Mouse (Mus musculus): ENCODE measurements around the gene Crtc1. TPM values are rescaled to one million over a fixed set of nuclear protein-coding genes. Genes with fewer than 3 reads are reported as not detected.

Gene Crtc1
- 25.8 and 29.6 TPM in 2 replicates for polyA plus RNA-seq (2012)

DNA sequence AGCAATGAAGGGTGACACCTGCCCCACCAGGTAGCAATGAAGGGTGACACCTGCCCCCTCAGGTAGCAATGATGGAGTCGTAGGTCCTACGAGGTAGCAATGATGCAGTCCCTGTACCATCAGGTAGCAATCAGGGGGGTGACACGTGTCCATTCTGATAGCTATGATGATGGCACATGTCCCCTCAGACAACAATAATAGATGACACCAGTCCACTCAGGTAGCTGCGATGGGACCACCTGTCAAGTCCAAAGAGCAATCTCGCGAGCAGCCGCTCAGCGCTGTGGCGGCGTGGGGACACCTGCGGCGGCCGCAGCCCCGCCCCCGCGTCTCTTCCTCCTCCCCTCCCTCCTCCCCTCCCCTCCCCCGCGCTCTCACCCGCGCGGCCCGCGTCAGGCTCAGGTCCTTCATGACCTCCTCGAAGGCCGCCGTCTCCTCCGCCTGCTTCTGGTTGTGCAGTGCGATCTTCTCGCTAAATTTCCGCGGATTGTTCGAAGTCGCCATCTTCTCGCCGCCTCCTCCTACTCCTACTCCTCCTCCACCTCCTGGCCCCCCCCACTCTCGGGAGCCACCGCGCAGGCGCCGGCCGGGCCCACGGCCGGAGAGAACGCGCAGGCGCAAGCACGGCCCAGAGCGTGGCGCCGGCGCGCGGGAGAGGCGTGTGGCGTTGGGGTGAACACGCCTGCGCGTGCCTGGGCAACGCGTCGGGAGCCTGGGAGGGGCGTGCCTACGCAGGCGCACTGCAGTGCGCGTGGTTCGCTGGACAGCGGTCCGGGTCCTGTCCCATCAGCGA, at the start of gene Crtc1:
Gene Crtc1, minus strand, starts transcription at position 525 of the 793 bp plus-strand sequence.
- TF ChIP-seq GATA1 (IDR thresholded peaks at IDR 0.05; ENCODE audit: low read length): no peak

DNA sequence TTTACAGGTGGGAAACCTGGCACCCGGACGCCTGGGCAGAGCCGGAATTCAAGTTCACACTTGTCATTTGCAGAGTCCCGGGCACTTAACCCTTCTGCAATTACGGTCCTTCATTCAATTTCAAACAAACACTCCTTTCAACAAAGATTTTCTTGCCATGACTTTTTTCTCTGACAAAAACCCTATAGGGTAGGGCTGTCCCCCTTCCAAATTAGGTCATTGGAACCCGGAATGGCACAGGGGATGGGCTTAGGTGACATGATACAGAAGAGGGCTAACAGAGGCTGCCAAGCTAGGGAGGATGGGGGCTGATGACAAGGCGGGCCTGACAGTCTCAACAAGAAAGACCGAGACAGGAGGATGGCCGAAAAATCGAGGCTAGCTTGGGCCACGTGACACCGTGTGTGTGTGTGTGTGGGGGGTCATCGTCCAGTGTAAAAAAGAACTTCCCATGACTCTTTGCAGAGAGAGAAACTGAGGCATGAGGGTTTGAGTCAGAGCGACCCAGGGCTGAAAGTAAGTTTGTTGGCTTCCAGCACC, 49.6 kb upstream of the Crtc1 start:
- no peak for TF ChIP-seq GATA1 (IDR thresholded peaks at IDR 0.05; ENCODE audit: low read length)

DNA sequence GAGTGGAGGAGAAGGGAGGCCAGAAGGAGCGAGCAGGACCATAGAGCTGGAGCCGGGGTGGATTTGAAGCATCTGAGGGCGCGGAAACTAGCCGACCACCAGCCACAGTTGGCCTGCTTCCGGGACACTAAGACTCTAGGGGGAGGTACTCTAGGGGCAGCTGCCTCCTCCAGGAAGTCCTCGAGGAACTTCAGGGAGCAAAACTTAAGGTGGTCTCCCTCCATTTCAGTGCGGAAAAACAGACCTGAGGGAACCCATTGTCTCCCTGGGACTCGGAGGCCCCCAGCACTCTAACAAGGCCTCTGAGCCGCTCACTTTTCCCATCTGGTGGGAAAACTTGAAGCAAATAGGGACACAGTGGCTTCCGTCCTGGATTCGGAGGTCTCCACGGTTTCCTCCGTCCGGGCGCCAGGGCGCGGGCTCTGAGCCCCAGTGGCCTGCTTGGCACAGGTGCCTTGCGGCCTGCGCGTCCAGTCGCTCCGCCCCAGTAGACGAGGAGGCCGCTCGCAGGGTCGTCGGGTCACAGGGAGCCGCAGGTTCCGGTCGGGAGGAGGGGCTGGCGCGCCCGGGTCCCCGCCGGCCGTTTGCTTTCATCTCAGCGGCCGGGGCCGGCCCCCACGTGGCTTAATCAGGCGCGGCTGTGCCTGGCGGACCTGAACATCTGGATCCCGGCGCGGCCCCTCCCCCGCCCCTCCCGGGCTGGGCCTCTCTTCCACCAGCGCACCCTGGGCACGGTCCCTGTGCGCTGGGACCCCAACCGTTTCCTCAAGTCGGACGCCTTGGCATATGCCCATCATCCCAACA, 48.8 kb upstream of the Crtc1 start:
- TF ChIP-seq GATA1 (IDR thresholded peaks at IDR 0.05; ENCODE audit: low read length): no peak

DNA sequence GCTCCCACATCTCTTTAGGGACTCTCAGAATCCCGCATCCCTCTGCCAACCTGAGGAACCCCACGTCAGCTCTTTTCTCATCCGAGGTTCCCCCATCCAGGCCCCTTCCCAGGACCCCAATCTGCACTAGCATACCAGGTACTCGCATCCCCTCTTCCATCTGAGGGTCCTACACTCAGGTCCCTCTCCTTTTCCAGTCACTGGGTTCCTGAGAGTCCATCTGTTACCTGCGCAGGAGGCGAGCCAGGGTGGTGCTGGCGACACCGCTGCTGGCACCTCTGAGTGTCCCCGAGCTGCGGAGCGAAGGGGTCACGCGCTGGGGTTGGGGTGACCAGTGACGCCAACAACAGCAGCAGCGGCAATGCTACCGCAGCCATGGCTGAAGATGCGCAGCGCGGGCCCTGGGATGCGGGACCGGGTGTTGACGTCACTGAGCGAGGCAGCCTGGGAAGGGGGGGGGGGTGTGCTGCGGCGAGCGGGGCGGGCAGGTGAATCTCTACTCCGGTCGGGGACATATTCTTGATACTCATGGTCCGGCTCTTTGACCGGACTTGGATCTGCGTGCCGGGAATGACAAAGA, 47.7 kb upstream of the Crtc1 start, which contains the start of gene Tmem59l:
Gene Tmem59l, minus strand, starts transcription at position 418 of the 580 bp plus-strand sequence.
- no peak for TF ChIP-seq GATA1 (IDR thresholded peaks at IDR 0.05; ENCODE audit: low read length)

DNA sequence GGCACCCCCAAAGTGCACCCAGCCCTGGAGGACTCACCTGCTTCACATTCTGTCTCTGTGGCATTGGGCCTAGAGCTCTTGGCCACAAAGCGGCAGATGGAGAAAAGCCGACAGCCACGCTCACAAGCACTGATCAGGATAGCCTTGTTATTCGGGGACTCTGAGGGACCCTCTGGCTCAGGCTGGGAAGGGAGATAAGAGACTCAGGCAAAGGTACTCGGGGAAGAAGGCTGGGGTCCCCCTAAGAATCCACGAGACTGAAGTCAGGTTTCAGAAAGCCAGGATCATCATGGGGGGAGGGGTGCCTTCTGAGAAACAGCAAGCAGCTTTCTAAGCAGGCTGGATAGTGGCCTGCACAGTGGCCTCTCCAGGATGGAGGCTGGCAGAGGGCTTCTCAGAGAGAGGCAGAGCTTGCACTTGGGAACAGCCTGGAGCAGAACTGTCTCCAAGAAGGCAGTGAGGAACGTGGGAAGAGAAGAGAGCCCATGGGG, 46.9 kb upstream of the Crtc1 start:
- TF ChIP-seq GATA1 (IDR thresholded peaks at IDR 0.05; ENCODE audit: low read length): no peak

DNA sequence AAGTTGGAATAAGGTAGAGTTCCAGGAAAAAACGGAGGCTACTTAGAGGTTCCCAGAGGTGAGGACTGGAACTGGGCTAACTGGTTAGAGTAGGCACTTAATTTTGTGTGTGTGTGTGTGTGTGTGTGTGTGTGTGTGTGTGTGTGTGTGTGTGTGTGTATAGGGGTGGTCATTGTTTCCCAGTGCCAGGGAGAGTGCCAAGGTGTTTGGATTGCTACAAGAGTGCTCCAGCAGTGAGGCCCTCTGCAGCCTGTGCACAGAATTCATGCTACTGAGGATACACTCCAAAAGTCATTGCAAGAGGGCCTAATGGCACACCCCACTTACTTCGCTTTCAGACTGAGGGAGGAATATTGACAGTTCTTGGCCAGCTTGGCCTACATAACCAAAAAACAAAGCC, 43.6 kb upstream of the Crtc1 start:
- no peak for TF ChIP-seq GATA1 (IDR thresholded peaks at IDR 0.05; ENCODE audit: low read length)

DNA sequence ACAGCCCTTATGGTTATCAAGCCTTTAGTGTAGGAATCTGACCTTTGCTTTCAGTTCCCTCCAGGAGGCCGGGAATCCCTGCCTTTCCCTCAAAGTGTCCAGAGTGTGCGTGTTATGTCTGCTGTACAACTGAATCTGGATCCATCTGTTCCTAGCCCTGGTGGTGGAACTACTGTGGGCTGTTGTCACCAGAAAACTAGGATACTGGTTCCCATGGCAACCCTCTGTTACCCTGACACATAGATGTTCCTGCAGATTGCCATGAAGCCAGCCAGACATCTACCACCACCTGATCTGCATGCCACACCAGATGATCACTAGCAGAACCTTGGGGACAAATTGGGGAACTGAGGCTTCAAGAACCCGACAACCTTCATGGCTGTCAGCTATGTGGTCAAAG, 42.5 kb upstream of the Crtc1 start:
- TF ChIP-seq GATA1 (IDR thresholded peaks at IDR 0.05; ENCODE audit: low read length): no peak

DNA sequence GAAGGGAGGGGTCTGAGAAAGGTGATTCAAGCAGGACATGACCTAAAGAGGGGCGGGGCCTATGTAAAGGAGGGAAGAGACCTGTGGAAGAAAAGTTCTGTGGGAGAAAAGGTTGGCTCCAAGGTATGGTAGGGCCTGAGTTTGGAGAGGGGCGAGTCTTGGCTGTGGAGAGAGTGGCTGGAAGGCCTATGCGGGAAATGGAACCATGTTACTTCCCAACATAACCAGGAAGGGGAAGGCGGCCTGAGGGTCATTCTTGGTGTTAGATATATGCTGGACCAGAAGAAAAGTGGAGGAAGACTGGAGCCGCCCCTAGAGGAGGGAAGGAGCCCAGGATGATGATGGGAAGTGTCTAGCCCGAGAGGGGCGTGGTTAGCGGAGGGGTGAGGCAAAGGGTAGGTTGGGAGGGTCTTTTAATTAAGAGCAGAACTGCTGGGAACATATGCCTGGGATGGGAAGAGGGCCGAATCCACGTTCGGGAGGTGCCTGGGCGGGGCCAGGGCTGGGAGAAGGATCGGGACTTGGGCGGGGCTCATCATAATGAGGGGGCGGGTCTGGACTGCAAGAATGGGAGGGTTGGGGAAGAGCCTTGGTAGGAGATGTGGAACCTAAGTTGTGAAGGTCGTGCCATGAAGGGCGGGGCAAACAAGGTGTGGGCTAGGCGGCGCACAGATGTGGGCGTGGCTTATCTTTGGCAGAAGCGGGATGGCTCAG, 38.0 kb upstream of the Crtc1 start:
- TF ChIP-seq GATA1 (IDR thresholded peaks at IDR 0.05; ENCODE audit: low read length): no peak

DNA sequence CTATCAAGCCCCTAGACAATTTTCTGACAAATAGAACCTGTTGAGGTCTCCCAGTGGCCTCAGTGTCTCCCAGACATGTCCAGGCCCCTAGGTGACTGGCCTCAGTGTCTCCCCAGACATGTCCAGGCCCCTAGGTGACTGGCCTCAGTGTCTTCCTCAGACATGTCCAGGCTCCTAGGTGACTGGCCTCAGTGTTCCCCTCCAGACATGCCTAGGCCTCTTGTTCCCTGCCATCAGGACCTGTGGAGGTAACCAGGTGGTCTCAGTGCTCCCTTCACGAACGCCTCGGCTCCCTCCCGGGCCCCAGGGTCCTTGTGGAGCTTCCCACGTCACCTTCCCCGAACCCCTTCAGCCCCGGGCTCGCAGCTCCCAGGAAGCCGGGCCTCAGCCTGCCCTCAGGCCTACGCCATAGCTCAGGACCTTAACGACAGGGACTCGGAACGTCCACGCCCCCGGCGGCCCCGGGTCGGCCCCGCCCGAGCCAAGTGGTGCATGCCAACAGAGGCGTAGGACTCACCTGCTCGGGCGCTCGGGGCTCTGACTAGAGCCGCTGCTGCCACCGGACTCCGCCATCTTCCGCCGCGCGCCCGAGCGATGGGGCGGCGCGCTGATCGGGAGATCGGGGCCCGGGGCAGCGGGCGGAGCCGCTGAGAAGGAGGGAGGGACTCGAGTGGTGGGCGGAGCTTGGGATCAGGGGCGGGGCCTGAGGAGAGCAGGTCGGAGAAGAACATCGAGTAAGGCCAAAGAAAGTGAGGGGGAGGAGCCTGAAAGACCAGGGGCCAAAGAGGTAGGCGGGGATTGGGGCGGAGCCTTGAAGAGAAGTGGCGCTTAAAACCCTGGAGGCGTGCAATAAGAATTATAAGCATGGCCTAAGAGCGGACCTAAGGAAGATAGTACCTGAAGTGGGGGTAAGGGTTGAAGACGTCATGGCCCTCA, 37.2 kb upstream of the Crtc1 start, which contains the start of gene Klhl26:
Gene Klhl26, minus strand, starts transcription at position 636 of the 936 bp plus-strand sequence.
- no peak for TF ChIP-seq GATA1 (IDR thresholded peaks at IDR 0.05; ENCODE audit: low read length)

DNA sequence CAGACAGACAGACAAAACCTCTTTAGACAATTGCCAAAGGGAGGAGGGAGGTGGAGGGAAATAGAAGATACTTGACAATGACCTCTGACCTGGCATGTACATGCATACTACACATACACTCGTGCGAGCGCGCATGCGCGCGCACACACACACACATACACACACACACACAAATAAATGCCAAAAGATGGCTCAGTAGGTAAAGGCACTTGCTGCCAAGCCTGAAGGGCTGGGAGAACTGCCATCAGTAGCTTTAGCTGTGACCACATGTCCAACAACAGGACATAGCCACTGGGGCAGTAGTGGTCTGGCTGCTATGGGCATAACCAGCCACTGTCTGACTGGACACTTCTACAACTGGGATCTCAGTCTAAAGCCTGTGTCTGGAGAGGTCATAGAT, 32.5 kb upstream of the Crtc1 start:
- TF ChIP-seq GATA1 (IDR thresholded peaks at IDR 0.05; ENCODE audit: low read length): no peak

DNA sequence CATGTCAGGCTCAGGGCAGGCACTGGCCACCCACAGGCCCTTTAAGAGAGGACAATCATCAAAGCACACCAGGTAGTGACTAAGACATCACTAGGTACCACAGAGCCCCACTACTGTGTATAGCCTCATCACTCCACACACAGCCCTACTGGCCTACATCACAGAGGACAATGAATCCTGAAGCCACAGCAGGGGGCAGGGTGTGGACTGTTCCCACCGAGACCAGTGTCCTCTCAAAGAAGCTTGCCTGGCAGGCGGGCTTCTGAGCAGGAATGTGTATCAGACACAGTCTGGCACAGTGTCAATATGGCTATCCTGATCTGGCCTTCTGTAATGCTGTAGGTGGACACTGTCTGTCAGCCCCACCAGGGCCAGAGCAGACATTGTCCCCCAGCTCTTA, 30.6 kb upstream of the Crtc1 start:
- no peak for TF ChIP-seq GATA1 (IDR thresholded peaks at IDR 0.05; ENCODE audit: low read length)

DNA sequence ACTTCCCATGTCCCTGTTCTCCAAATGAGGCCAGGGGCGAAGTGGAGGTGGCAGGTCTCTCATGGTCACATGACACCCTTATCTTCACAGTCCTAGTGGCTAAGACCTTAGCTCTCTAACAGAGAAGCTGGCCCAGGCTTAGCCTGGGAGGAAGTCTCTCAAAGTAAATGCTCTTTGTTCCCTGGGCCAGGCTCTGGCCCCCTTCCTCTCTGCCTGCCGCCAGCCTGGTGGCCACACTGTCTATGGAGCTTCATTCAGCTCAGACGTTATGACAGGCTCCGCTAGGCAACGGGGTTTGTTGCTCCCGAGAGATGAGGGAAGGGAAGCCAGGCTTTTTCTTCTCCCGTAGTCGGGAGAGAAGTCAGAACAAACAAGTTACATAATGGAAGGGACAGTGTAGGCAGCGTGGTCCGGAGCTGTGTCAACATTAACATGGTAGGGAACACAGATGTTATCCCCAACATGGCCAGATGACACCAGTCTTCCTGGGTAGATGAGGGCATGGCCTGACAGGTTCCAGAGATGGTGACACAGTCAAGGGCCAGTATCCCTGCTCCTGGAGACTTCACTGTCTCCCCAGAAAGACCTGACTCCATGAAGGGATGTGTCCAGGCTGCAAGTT, 30.0 kb upstream of the Crtc1 start:
- TF ChIP-seq GATA1 (IDR thresholded peaks at IDR 0.05; ENCODE audit: low read length): no peak

DNA sequence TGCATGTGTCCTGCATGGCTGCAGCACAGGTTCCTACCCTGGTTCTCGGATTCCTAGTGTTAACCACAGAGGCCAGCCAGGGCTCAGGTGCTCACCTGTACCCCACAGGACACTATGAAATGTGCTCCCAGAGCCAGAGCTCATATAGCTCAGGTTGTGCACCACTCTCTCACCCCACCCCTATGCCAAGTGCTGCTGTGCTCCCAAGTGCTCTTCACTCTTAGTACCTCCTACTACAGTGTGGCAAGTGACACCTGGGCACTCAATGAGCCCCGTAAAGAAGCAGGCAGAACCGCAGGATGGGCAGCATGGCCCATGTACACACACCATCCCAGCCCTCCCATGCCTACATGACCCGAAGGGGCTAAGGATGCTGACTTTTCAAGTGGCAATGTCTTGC, 29.4 kb upstream of the Crtc1 start:
- TF ChIP-seq GATA1 (IDR thresholded peaks at IDR 0.05; ENCODE audit: low read length): no peak

DNA sequence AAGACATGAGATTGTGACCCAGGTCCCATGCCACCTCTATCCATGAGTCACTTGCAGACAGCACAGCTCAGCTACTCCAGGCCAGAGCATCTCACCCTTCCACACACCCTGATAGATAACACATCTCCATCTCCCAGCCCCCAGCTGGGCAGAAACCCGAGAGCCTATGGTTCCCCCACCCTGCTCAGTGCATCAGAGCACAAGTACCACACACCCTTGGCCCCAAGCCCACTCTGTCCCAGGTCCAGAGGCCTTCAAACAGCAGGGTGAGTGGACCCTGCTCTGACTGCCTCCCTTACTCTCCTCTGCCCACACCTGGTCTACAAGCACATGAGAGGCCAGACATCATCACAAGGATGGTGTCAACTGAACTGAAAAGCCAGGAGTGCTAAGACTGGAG, 28.5 kb upstream of the Crtc1 start:
- no peak for TF ChIP-seq GATA1 (IDR thresholded peaks at IDR 0.05; ENCODE audit: low read length)

All from G1E-ER4 (cell line).